In the genomic region with DNA sequence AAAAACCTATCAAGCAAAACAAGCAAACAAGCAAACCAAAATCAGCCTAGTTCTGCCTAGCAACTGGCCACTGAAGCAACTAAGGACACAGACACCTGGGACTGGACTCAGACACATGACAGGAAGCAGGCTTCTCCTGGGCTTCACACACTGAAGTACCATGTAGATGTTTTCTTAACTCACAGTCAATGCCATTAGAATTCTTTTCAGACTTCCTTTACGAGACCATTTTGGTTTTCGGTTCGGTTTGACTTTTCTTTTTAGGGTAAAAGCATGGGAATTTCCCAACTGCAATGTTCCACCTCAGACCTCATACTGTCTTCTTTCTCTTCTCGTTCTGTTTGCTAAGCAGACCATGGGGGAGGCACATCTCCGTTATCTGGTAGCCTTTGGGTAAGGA, we compare ENCODE assay signal across 15 mouse cellular contexts.
A peak's percentile ranks its signal among the peaks of the same experiment; 100 is the strongest.
DNase-seq lines count a peak whose midpoint lies in the region; ATAC-seq and TF ChIP-seq lines count a peak whose summit lies in the region.
"Had no signal": no experiment of that assay in that cellular context is flagged by ENCODE, and none has a peak within 500 bp of the region (broad histone marks: within the 10 kb centered on the region; RNA-seq: fewer than 3 reads in every experiment).

No protein-coding gene starts in this region.

- DNase-seq in liver, result no peak
- peak; percentile 70 for DNase-seq in CD4-positive helper T cell, adult 2 months (ENCODE audit: low read depth, low spot score)
- peak; percentile 87 for DNase-seq in induced T-regulatory cell, adult 2 months (ENCODE audit: low read depth)
- DNase-seq in forebrain, embryonic 10.5 days (ENCODE audit: extremely low spot score, low spot score), result no peak
- no peak for DNase-seq in left cerebral cortex, postnatal 14 days (ENCODE audit: low spot score in 2 of 2)
- DNase-seq: cerebellum, postnatal 14 days had no signal

- intact Hi-C loops in left cerebral cortex, postnatal 14 days (cut with DNase I), result no loop called here

- no peaks in the 10 kb centered on the region for H3K36me3 ChIP-seq in liver, embryonic 12.5 days
- H3K36me3 ChIP-seq in small intestine, adult 2 months (ENCODE audit: control insufficient read depth, insufficient read depth, low read length), result no peaks in the 10 kb centered on the region
- H3K36me3 ChIP-seq in forebrain, embryonic 10.5 days (replicated peaks), result no peaks in the 10 kb centered on the region
- H3K36me3 ChIP-seq: embryonic facial prominence, embryonic 12.5 days; kidney, embryonic 15.5 days; midbrain, embryonic 15.5 days had no signal

- H3K9me3 ChIP-seq in liver, embryonic 12.5 days (replicated peaks), result no peaks in the 10 kb centered on the region
- H3K9me3 ChIP-seq in forebrain, embryonic 10.5 days, result no peaks in the 10 kb centered on the region
- H3K9me3 ChIP-seq: embryonic facial prominence, embryonic 12.5 days; forebrain, embryonic 13.5 days; kidney, embryonic 15.5 days; midbrain, embryonic 15.5 days had no signal

- H3K4me3 ChIP-seq in liver, embryonic 12.5 days, result no peak overlapping the region
- H3K4me3 ChIP-seq in small intestine, adult 2 months (ENCODE audit: low read depth, low read length), result no peak overlapping the region
- H3K4me3 ChIP-seq in forebrain, embryonic 10.5 days, result no peak overlapping the region
- H3K4me3 ChIP-seq: embryonic facial prominence, embryonic 12.5 days; forebrain, embryonic 13.5 days; kidney, embryonic 15.5 days; midbrain, embryonic 15.5 days had no signal

- no peak for TF ChIP-seq CTCF in small intestine, adult 2 months (IDR thresholded peaks at IDR 0.05; ENCODE audit: extremely low read depth, insufficient read length, insufficient replicate concordance, low read depth, low read length)

- no peak overlapping the region for H3K4me2 ChIP-seq in liver, embryonic 12.5 days
- H3K4me2 ChIP-seq: embryonic facial prominence, embryonic 12.5 days; forebrain, embryonic 13.5 days; midbrain, embryonic 15.5 days had no signal

- no peaks in the 10 kb centered on the region for H3K27me3 ChIP-seq in liver, embryonic 12.5 days (replicated peaks)
- H3K27me3 ChIP-seq in small intestine, adult 2 months (ENCODE audit: control insufficient read depth, insufficient read depth, low read length), result no peaks in the 10 kb centered on the region
- H3K27me3 ChIP-seq in forebrain, embryonic 10.5 days (ENCODE audit: poor library complexity, severe bottlenecking), result no peaks in the 10 kb centered on the region
- H3K27me3 ChIP-seq: embryonic facial prominence, embryonic 12.5 days; forebrain, embryonic 13.5 days; kidney, embryonic 15.5 days; midbrain, embryonic 15.5 days had no signal

- H3K4me1 ChIP-seq in liver, embryonic 12.5 days, result peaks cover 33% of the 10 kb centered on the region
- H3K4me1 ChIP-seq in small intestine, adult 2 months (ENCODE audit: control insufficient read depth, insufficient read depth, insufficient read length, low read length), result peaks cover 24% of the 10 kb centered on the region
- H3K4me1 ChIP-seq in forebrain, embryonic 10.5 days, result peaks cover 21% of the 10 kb centered on the region
- H3K4me1 ChIP-seq: midbrain, embryonic 15.5 days had no signal

- no peak for TF ChIP-seq POLR2A in small intestine, adult 2 months (IDR thresholded peaks at IDR 0.05; ENCODE audit: low read depth, low read length)

- H3K9ac ChIP-seq in liver, embryonic 12.5 days, result no peak overlapping the region
- H3K9ac ChIP-seq: embryonic facial prominence, embryonic 12.5 days; forebrain, embryonic 13.5 days; kidney, embryonic 15.5 days; liver, embryonic 14.5 days; midbrain, embryonic 15.5 days had no signal

- no peak overlapping the region for H3K27ac ChIP-seq in liver, embryonic 12.5 days
- H3K27ac ChIP-seq in small intestine, adult 2 months (ENCODE audit: insufficient read depth, low read depth, low read length), result peak overlapping the region; percentile 58
- H3K27ac ChIP-seq in forebrain, embryonic 10.5 days, result no peak overlapping the region
- H3K27ac ChIP-seq: embryonic facial prominence, embryonic 12.5 days; forebrain, embryonic 13.5 days; liver, embryonic 14.5 days; midbrain, embryonic 15.5 days had no signal

- 62% methylated on average over 5 of the region's 5 CpGs for WGBS in liver, embryonic 12.5 days (ENCODE audit: insufficient replicate concordance)
- WGBS in small intestine, adult 2 months, result 80% methylated on average over 5 of the region's 5 CpGs
- 91% methylated on average over 5 of the region's 5 CpGs for WGBS in forebrain, embryonic 10.5 days

- 0 out of 2 replicates have a peak, but pooled peaks have one; percentile 4 for ATAC-seq in liver, embryonic 12.5 days
- ATAC-seq in frontal cortex, adult (ENCODE audit: low TSS enrichment), result no peak
- ATAC-seq: forebrain, embryonic 13.5 days; hindbrain, embryonic 16.5 days; midbrain, embryonic 15.5 days had no signal

Comparison
In these comparisons a context has a peak if more than half of its experiments do, and no peak if none do; other contexts are left out.
1. DNase-seq: peak in CD4-positive helper T cell, adult 2 months (single experiment) and induced T-regulatory cell, adult 2 months (single experiment); none in liver (single experiment), forebrain, embryonic 10.5 days (single experiment) and left cerebral cortex, postnatal 14 days (0 of 2).